Mouse (Mus musculus) MEL (cell line): Measurements from ENCODE around the gene Foxn3.

Experiments
- CTCF ChIP-seq, 3 experiments: IDR thresholded peaks in 2 of 3; conservative IDR thresholded peaks in 1 of 3; 2 replicates each; pipeline ENCODE4 v1.5.1; 2011 to 2012; ENCODE audit warnings: low read length in 3 of 3, low read depth in 2 of 3, mild to moderate bottlenecking in 2 of 3, improper control_type of control experiment in 1 of 3, inconsistent platforms in 1 of 3, mixed read lengths in 1 of 3, moderate library complexity in 1 of 3; ENCODE audit not compliant: control insufficient read depth in 1 of 3, insufficient read depth in 1 of 3, poor library complexity in 1 of 3, severe bottlenecking in 1 of 3
- HCFC1 ChIP-seq: IDR thresholded peaks from 2 replicates; pipeline ENCODE4 v1.6.1; 2012; ENCODE audit warnings: low read depth, mild to moderate bottlenecking, inconsistent platforms, low read length, improper control_type of control experiment, moderate library complexity
- JUND ChIP-seq: IDR thresholded peaks from 2 replicates; pipeline ENCODE4 v1.6.1; 2011; ENCODE audit warnings: low read depth, mild to moderate bottlenecking, improper control_type of control experiment, low read length
- KAT2A ChIP-seq: conservative IDR thresholded peaks from 2 replicates; pipeline ENCODE4 v1.6.1; 2012; ENCODE audit warnings: low read depth, low read length, improper control_type of control experiment, inconsistent platforms
- MAFK ChIP-seq: IDR thresholded peaks from 2 replicates; pipeline ENCODE4 v1.6.1; 2011; ENCODE audit warnings: low read depth, mild to moderate bottlenecking, low read length, improper control_type of control experiment, borderline replicate concordance
- MXI1 ChIP-seq: IDR thresholded peaks from 2 replicates; pipeline ENCODE4 v1.6.1; 2011; ENCODE audit warnings: mild to moderate bottlenecking, low read depth, low read length, improper control_type of control experiment
- POLR2A ChIP-seq, 2 experiments: IDR thresholded peaks; 2 replicates each; pipeline ENCODE4 v1.6.1; 2011 to 2012; ENCODE audit warnings: low read length in 2 of 2, mild to moderate bottlenecking in 2 of 2, control low read depth in 1 of 2, improper control_type of control experiment in 1 of 2, low read depth in 1 of 2, moderate library complexity in 1 of 2; ENCODE audit not compliant: control insufficient read depth in 1 of 2, insufficient read depth in 1 of 2, poor library complexity in 1 of 2
- POLR2AphosphoS2 ChIP-seq: IDR thresholded peaks from 2 replicates; pipeline ENCODE4 v1.6.1; 2011; ENCODE audit warnings: low read length, improper control_type of control experiment
- TCF12 ChIP-seq: IDR thresholded peaks from 2 replicates; pipeline ENCODE4 v1.6.1; 2014; ENCODE audit warnings: low read depth, mild to moderate bottlenecking, inconsistent platforms, low read length, improper control_type of control experiment, moderate library complexity
- UBTF ChIP-seq: IDR thresholded peaks from 2 replicates; pipeline ENCODE4 v1.6.1; 2012; ENCODE audit warnings: low read depth, mild to moderate bottlenecking, inconsistent platforms, low read length, improper control_type of control experiment, moderate library complexity, borderline replicate concordance; ENCODE audit not compliant: insufficient read depth
- ZC3H11A ChIP-seq: IDR thresholded peaks from 2 replicates; pipeline ENCODE4 v1.6.1; 2012; ENCODE audit warnings: low read depth, mild to moderate bottlenecking, inconsistent platforms, low read length, improper control_type of control experiment
- ZNF384 ChIP-seq: IDR thresholded peaks from 2 replicates; pipeline ENCODE4 v1.6.1; 2012; ENCODE audit warnings: low read depth, mild to moderate bottlenecking, inconsistent platforms, low read length, improper control_type of control experiment

GRCm38 (mm10) chr12:99274589-99274988 lies 288.8 kb downstream of the Foxn3 start:
- TF ChIP-seq JUND, result no peak
- no peak for TF ChIP-seq CTCF (IDR thresholded peaks at IDR 0.05 in 2 of 3, conservative IDR thresholded peaks at IDR 0.05 in 1 of 3; ENCODE audit: control insufficient read depth in 1 of 3, insufficient read depth in 1 of 3, low read depth in 2 of 3, low read length in 3 of 3, poor library complexity in 1 of 3, severe bottlenecking in 1 of 3)
- no peak for TF ChIP-seq HCFC1
- no peak for TF ChIP-seq POLR2A (IDR thresholded peaks at IDR 0.05; ENCODE audit: control insufficient read depth in 1 of 2, insufficient read depth in 1 of 2, low read depth in 1 of 2, low read length in 2 of 2, poor library complexity in 1 of 2)
- no peak for TF ChIP-seq ZNF384
- no peak for TF ChIP-seq POLR2AphosphoS2
- TF ChIP-seq MAFK, result no peak
- no peak for TF ChIP-seq ZC3H11A
- TF ChIP-seq KAT2A, result no peak
- TF ChIP-seq UBTF, result no peak
- TF ChIP-seq MXI1, result 0 out of 2 replicates have a peak, but pooled peaks have one; percentile 10
- TF ChIP-seq TCF12, result peak; percentile 87
